Mouse (Mus musculus) adrenal gland, adult 10 weeks (tissue): ENCODE results near the gene Plpp1. TPM values are rescaled to one million over a fixed set of nuclear protein-coding genes. Genes with fewer than 3 reads are reported as not detected.

Experiments
- polyA plus RNA-seq: library from polyadenylated mRNA; stranded (reverse); fragments of 350-450 nt; fragmentation: Illumina TruSeq; extraction: RNeasy Lipid Tissue Mini Kit (QIAGEN cat#74804); gene quantifications from one replicate; pipeline ENCODE4 v1.2.3, GENCODE M21; 2014; ENCODE audit warnings: low read depth, low replicate concordance

The Plpp1 gene
- polyA plus RNA-seq = 735 TPM

DNA sequence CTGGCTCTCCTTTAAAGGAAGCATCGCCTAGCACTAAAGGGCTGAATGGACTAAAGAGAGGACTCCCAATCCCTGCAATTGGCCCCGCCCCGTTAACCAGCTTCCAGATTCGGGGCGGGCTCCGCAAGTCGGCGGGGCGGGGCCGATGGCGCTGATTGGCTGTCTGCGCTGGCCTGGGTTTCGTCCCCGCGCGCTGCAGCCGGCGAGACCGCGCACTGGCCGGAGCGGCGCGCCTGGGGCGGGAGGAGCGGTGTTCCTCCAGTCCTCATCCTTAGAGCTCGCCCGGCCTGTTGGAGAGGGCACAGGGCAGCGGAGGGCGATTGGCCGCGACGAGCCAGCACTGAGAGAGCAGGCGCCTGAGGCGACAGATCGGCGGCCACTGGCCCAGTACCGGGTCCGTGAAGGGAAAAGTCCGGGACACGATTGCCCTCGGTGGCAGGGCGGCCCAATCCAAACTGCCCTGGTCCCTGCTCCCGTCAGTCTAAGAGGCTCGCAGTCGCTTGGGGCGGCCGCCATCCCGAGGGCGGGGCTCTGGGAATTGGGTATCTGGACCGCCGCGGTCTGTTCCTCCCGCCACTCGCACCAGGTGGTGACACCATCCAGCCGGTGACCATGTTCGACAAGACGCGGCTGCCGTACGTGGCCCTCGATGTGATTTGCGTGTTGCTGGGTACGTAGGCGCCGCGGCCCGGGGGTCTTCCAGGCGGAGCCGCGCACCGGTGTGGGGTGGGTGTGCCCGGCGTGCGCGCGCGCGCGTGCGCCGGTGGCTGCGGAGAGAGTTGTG, at the start of gene Plpp1:
Gene Plpp1 (plus strand): TSS at position 196 of the 784 bp plus-strand sequence.

Other genes with a start within 250 kb of the Plpp1 start
- 0.35 TPM for gene Il31ra, start 206.4 kb upstream of the Plpp1 start, polyA plus RNA-seq
- 5.6 TPM for gene Ddx4, start 148.3 kb upstream of the Plpp1 start, polyA plus RNA-seq
- gene Slc38a9, start 140.0 kb upstream of the Plpp1 start, polyA plus RNA-seq = 28.9 TPM
- 122 TPM for gene Mtrex, start 126.6 kb downstream of the Plpp1 start, polyA plus RNA-seq
- gene Dhx29, start 126.7 kb downstream of the Plpp1 start, polyA plus RNA-seq = 50.7 TPM
- gene Ccno, start 187.0 kb downstream of the Plpp1 start, polyA plus RNA-seq = not detected
- gene Mcidas, start 193.1 kb downstream of the Plpp1 start, polyA plus RNA-seq = not detected
- not detected for gene Cdc20b, start 234.3 kb downstream of the Plpp1 start, polyA plus RNA-seq
- gene Gpx8, start 245.6 kb downstream of the Plpp1 start, polyA plus RNA-seq = 309 TPM